Mouse (Mus musculus) adrenal gland, adult 2 months (tissue): ENCODE results near the gene Apoe. TPM values are rescaled to one million over a fixed set of nuclear protein-coding genes. Genes with fewer than 3 reads are reported as not detected.
A peak's percentile ranks its signal among the peaks of the same experiment; 100 is the strongest.
"Not testable (repeated sequence)": the region's sequence is repeated elsewhere in the genome, so short reads cannot be mapped to it uniquely, and the experiment has no call there.

Experiments
- DNase-seq: peaks from one replicate; pipeline ENCODE4 v3.0.0; 2021
- polyA plus RNA-seq: library from polyadenylated mRNA; depleted of rRNA; stranded (reverse); fragments of >200 nt; gene quantifications from 2 replicates; pipeline ENCODE4 v1.2.3, GENCODE M21; 2012
- total RNA-seq, 2 experiments: library from RNA; stranded (reverse); gene quantifications; 2 replicates each; pipeline ENCODE4 v1.2.3; 2021

The Apoe gene
- total and polyA plus RNA-seq, 3 experiments = 1,105 to 1,670 (median 1,118) TPM

DNA sequence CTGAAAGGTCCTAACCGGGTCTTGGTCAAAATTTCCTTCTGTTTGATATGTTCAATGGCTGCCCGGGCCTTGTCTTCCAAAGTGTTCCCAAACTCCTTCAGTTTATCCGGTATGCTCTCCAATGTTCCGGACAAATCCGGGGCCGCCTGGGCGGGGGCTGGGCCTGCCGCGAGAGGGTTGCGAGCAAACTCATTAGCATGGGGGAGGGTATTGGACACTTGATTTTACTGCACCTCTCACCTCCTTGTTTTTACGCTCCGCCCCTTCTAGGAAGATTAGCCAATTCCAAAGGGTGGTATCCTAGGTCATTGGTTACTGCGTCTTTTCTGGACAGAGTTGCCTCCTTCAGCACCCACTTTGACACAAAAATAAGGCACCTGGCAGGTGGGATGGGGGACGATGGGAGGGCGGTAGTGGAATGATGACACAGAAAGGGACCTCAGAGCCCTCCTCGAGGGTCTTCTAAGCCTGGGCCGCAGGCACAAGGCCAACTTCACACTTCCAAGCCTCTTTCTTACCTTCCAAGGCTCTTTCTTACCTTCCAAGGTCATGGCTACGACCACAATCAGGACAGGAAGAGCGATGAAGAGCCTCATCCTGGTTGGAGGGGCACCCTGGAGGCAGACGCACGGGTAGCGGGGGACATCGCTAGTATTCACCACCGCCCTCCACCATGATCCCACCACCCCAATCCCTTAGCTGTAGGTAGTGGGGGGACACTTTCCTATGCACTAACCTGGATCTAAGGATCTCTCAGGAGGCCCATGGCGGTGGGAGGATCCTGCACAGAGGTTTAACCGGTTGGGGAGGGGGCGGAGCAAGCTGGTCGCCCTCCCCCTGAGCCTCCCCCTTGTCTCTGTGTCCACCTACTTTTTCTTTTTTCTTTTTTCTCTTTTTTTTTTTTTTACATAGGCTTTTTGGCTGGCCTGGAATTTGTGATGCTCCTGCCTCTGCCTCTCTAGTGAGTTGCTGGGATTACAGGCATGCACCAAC lies 6.8 kb downstream of the Apoe start, which contains the start of gene Apoc1:
TSS of gene Apoc1 (minus strand) at position 788 of the 993 bp plus-strand sequence.
- DNase-seq = peak; percentile 69

DNA sequence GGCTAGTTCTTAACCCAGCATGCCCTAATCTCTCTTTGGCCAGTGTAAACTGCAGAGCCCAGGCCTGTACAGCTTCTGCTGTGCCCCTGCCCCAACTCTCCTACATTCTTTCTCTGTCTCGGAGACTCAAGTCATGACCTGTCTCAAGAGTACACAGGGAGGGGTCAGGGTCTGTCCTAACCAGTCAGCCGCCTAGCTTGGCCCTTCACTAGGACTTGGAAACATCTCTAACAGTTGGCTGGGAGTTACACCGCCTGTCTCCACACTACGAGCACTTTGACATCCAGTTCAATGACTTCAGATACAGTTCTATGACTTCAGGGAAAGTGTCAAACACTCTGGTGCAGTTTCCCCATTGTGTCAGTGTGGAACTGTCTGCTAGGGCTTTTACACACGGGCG lies 7.6 kb downstream of the Apoe start:
- DNase-seq = no peak

- no peak for DNase-seq
Observed at GRCm38 (mm10) chr7:19690845-19691244, 8.1 kb downstream of the Apoe start.

- no peak for DNase-seq
Observed at GRCm38 (mm10) chr7:19688611-19689010, 10.4 kb downstream of the Apoe start.

DNA sequence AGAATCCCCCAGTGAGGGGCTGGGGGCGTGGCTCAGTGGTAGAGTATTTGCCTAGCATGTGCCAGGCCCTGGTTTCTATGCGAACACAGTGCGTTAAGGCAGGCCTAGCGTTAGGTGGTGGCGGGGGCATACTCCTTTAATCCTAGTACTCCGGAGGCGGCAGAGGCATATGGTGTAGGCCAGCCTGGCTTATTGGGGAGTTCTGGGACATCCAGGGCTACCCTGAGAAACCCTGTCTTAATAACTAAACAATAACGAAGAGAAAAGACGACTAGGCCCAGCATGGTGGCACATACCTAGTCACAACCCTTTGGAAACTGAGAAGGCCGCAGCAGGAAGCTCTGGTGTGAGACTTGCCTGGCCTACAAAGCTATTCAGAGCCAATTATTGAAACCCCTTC lies 10.9 kb downstream of the Apoe start:
- no peak for DNase-seq

DNA sequence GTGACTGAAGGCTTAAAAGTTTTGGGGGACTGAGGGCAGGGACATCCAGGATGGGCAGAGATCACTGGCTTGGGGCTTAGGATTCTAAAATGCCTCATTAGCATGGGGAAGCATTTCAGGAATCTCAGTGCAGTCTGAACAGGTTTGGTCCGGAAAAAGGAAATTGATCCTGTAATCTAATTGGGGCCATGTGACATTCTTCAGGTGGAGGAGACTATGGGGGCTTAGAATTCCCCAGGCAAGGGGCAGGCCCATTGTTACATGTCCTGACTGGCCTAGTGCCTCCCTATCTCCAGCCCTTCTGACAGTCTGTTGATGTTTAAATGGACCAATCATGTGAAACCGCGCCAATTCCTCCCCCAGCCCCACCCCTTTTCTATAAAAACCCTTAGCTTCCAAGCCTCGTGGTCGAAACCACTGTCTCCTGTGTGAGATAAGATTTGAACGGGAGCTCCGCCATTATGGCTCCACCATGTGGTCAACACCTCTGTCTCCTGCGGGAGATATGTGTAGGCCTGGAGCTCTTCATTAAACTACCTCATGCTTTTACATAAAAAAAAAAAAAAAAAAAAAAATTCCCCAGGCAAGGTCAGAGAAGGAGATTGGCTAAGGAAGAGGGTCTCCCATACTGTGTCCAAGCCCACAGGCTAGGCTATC lies 11.9 kb downstream of the Apoe start:
- not testable (repeated sequence) for DNase-seq

GRCm38 (mm10) chr7:19686521-19686920 lies 12.5 kb downstream of the Apoe start:
- DNase-seq = no peak

DNA sequence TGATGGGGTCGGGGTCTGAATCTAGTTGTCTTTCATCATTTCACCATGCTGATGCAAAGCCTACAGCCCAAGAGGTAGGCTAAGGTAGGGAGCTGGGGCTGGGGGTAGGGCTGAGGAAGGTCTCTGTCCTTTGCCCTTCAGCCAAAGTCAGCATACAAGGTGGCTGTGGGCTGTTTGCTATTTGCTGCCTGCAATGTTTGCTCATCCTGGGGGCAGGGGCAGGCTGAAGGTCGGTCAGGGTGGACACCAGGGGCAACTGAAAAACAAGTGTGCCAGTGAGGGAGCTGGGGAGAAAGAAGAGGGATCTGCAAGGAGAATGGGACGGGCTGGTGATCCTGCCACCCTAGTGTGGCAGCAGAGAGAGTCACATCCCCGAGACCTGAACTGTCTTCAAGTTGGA lies 13.6 kb downstream of the Apoe start:
- DNase-seq = no peak

- no peak for DNase-seq
Observed at GRCm38 (mm10) chr7:19683771-19684201, 15.2 kb downstream of the Apoe start.

DNA sequence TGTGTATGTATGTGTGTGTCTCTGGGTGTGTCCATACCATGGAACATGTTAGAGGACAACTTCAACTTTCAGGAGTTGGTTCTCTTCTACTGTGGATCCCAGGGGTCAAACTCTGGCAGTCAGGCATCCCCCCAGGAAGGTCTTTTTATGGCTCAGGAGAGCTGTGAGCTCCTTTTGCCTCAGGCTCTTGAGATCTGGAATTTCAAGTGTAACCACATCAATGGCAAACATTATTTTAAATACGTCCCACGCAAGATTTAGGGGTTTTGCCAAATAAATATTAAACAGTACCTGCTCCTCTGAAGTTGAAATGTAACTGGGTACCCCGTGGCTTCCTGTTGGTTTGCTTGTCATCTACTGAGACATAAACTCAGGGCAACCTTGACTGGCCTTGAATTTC lies 16.0 kb downstream of the Apoe start:
- DNase-seq = no peak

- peak; percentile 91 for DNase-seq
Observed at GRCm38 (mm10) chr7:19681202-19681694, 17.7 kb downstream of the Apoe start, which contains the start of the genes Gm44805 and Apoc4. Gene Gm44805, minus strand, starts transcription at chr7:19681423. Gene Apoc4, minus strand, starts transcription at chr7:19681479.

DNA sequence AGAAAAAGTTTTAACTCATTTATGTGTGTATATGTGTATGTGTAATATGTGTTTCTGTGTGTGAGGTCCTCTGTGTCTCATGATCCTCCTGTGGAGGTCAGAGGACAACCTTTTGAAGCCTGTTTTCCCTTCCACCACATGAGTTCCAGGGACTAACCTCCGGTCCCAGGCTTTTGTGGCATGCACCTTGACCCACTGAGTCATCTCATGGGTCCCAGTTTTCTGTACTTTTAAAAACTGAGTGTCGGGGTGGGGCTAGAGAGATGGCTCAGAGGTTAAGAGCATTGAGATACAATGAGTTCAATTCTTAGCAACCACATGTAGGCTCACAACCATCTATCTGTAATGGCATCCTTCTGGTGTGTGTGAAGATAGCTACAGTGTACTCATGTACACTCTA lies 18.3 kb downstream of the Apoe start:
- peak; percentile 74 for DNase-seq

- DNase-seq = no peak
Observed at GRCm38 (mm10) chr7:19678901-19679300, 20.1 kb downstream of the Apoe start.

GRCm38 (mm10) chr7:19677872-19678271 lies 21.1 kb downstream of the Apoe start, which contains the start of gene Apoc2:
Gene Apoc2, minus strand, starts transcription at chr7:19677941.
- no peak for DNase-seq

GRCm38 (mm10) chr7:19676662-19677061 lies 22.3 kb downstream of the Apoe start:
- DNase-seq = no peak

DNA sequence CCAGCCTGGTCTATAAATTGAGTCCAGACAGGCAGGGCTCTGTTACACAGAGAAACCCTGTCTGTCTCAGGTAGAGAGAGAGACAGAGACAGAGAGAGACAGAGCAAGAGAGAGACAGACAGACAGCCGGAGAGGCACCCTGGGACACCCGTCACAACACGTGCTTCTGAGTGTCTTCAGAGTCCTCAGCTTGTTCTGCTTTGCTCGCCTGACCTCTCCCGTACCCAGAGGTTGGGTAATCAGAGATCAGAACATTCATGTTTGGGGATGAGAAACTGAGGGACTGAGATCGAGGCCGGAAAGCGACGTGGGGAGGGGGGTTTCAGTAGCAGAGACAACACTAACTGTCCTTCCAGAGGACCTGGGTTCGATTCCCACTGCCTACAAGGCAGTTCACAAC lies 23.2 kb downstream of the Apoe start:
- no peak for DNase-seq

DNA sequence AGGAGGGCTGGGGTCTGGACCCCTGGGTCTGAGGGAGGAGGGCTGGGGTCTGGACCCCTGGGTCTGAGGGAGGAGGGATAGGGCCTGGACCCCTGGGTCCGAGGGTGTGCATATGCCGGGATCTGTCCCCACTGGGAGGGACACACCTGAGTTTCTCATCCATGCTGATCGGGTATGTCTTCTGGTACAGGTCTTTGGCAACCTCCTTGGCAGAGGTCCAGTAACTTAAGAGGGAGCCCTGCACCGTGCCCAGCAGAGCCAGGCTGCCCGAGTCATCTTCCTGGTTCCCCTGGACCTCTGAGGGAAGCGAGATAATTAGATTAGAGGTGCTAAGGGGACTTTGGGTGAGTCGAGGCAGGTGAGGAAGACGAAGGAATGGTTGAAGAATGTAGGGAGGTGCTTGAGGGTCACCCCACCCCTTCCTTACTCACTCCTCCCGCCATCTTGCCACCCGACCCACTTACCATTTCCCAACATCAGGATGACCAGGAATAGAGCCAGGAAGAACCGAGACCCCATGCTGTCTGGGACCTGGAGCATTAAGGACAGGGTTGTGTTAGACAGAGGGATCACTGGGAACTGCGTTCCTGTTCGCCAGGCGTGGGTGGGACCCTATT lies 25.8 kb downstream of the Apoe start:
- no peak for DNase-seq

- DNase-seq = no peak
Observed at GRCm38 (mm10) chr7:19671511-19671910, 27.5 kb downstream of the Apoe start.

GRCm38 (mm10) chr7:19668947-19669721 lies 29.9 kb downstream of the Apoe start:
- DNase-seq = peak; percentile 93

- DNase-seq = no peak
Observed at GRCm38 (mm10) chr7:19667434-19667833, 31.6 kb downstream of the Apoe start.

DNA sequence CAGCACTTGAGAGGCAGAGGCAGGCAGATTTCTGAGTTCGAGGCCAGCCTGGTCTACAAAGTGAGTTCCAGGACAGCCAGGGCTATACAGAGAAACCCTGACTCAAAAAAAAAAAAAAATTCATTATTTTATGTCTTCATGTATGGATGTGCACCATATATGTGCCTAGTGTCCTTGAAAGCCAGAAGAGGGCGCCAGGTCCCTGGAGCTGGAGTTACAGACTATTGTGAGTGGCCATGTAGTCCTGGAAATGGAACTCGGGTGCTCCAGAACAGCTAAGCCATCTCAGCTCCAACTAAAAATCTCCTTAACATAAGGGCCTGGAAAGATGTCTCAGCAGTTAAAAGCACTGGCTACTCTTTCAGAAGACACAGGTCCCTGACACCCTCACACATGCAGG lies 32.2 kb downstream of the Apoe start:
- no peak for DNase-seq
